Mouse (Mus musculus): ENCODE results near the gene Ppp1r10. TPM values are rescaled to one million over a fixed set of nuclear protein-coding genes. Genes with fewer than 3 reads are reported as not detected.
A peak's percentile ranks its signal among the peaks of the same experiment; 100 is the strongest.

Ppp1r10 gene
- polyA plus RNA-seq (2015; fragmentation: Nextera tagmentation; extraction: Ambion mirVana): 38.9 and 43.0 TPM in 2 replicates

GRCm38 (mm10) chr17:35916297-35917142, at the start of gene Ppp1r10, which contains the start of gene Mrps18b:
Gene Ppp1r10, plus strand, starts transcription at chr17:35916434.
Gene Mrps18b, minus strand, starts transcription at chr17:35916389.
- WGBS: under 1% methylated on average over 83 of the region's 83 CpGs
- H3K27me3 ChIP-seq (ENCODE audit: control insufficient read depth, insufficient read depth, low read depth, low read length): no peaks in the 10 kb centered on the region
- H3K4me1 ChIP-seq (ENCODE audit: control insufficient read depth, insufficient read depth, low read length): peaks cover 26% of the 10 kb centered on the region
- peak within 1 kb of the TSS; percentile 98 for H3K9ac ChIP-seq (ENCODE audit: low read depth, low read length)
- no peaks in the 10 kb centered on the region for H3K36me3 ChIP-seq (ENCODE audit: control insufficient read depth, insufficient read depth, low read length)
- peak within 1 kb of the TSS; percentile 99 for H3K27ac ChIP-seq (ENCODE audit: low read length)
- H3K4me3 ChIP-seq (ENCODE audit: low read depth, low read length): peak within 1 kb of the TSS; percentile 66
- peak within 1 kb of the TSS; percentile 93 for H3K4me2 ChIP-seq (ENCODE audit: low read length)
- ATAC-seq: peak; percentile 93
- H3K9me3 ChIP-seq (replicated peaks; ENCODE audit: control insufficient read depth, low read length, poor library complexity, severe bottlenecking): no peaks in the 10 kb centered on the region

GRCm38 (mm10) chr17:35866911-35867890, 49.0 kb upstream of the Ppp1r10 start:
- Histone ChIP-seq H3K9me3 (replicated peaks; ENCODE audit: control insufficient read depth, low read length, poor library complexity, severe bottlenecking) (no peaks in the 10 kb centered on the region; the same call in 1 of the 2 replicates), H3K36me3 (ENCODE audit: control insufficient read depth, insufficient read depth, low read length) (no peaks in the 10 kb centered on the region; the same call in 1 of the 2 replicates), H3K9ac (ENCODE audit: low read depth, low read length) (peak overlapping the region; percentile 85), H3K4me3 (ENCODE audit: low read depth, low read length) (peak overlapping the region; percentile 74), H3K27ac (ENCODE audit: low read length) (peak overlapping the region; percentile 95), H3K4me1 (ENCODE audit: control insufficient read depth, insufficient read depth, low read length) (peaks cover 49% of the 10 kb centered on the region), H3K27me3 (ENCODE audit: control insufficient read depth, insufficient read depth, low read depth, low read length) (no peaks in the 10 kb centered on the region), H3K4me2 (ENCODE audit: low read length) (peak overlapping the region; percentile 95)
- ATAC-seq: no peak; the same call in 1 of the 2 replicates
- 7% methylated on average over 26 of the region's 26 CpGs for WGBS

- Histone ChIP-seq H3K27me3 (ENCODE audit: control insufficient read depth, insufficient read depth, low read depth, low read length) (no peaks in the 10 kb centered on the region), H3K9me3 (replicated peaks; ENCODE audit: control insufficient read depth, low read length, poor library complexity, severe bottlenecking) (no peaks in the 10 kb centered on the region; the same call in 1 of the 2 replicates), H3K27ac (ENCODE audit: low read length) (peak overlapping the region; percentile 95), H3K4me2 (ENCODE audit: low read length) (peak overlapping the region; percentile 95), H3K36me3 (ENCODE audit: control insufficient read depth, insufficient read depth, low read length) (no peaks in the 10 kb centered on the region; the same call in 1 of the 2 replicates), H3K4me3 (ENCODE audit: low read depth, low read length) (peak overlapping the region; percentile 74), H3K4me1 (ENCODE audit: control insufficient read depth, insufficient read depth, low read length) (peaks cover 58% of the 10 kb centered on the region), H3K9ac (ENCODE audit: low read depth, low read length) (peak overlapping the region; percentile 85)
- 37% methylated on average over 15 of the region's 17 CpGs for WGBS
- no peak for ATAC-seq
Observed at GRCm38 (mm10) chr17:35868165-35868820, 47.9 kb upstream of the Ppp1r10 start.

GRCm38 (mm10) chr17:35868961-35869345, 47.3 kb upstream of the Ppp1r10 start:
- peak overlapping the region; percentile 85 for H3K9ac ChIP-seq (ENCODE audit: low read depth, low read length)
- H3K36me3 ChIP-seq (ENCODE audit: control insufficient read depth, insufficient read depth, low read length): no peaks in the 10 kb centered on the region; the same call in 1 of the 2 replicates
- H3K27me3 ChIP-seq (ENCODE audit: control insufficient read depth, insufficient read depth, low read depth, low read length): no peaks in the 10 kb centered on the region
- peak overlapping the region; percentile 95 for H3K4me2 ChIP-seq (ENCODE audit: low read length)
- H3K4me3 ChIP-seq (ENCODE audit: low read depth, low read length): peak overlapping the region; percentile 74
- H3K4me1 ChIP-seq (ENCODE audit: control insufficient read depth, insufficient read depth, low read length): peaks cover 58% of the 10 kb centered on the region
- no peak for ATAC-seq
- H3K9me3 ChIP-seq (replicated peaks; ENCODE audit: control insufficient read depth, low read length, poor library complexity, severe bottlenecking): no peaks in the 10 kb centered on the region; the same call in 1 of the 2 replicates
- 4% methylated on average over 7 of the region's 7 CpGs for WGBS
- peak overlapping the region; percentile 95; the same call in 1 of the 2 replicates for H3K27ac ChIP-seq (ENCODE audit: low read length)

GRCm38 (mm10) chr17:35869346-35870067, 46.7 kb upstream of the Ppp1r10 start:
- peak overlapping the region; percentile 85 for H3K9ac ChIP-seq (ENCODE audit: low read depth, low read length)
- no peaks in the 10 kb centered on the region for H3K27me3 ChIP-seq (ENCODE audit: control insufficient read depth, insufficient read depth, low read depth, low read length)
- H3K9me3 ChIP-seq (replicated peaks; ENCODE audit: control insufficient read depth, low read length, poor library complexity, severe bottlenecking): no peaks in the 10 kb centered on the region; the same call in 1 of the 2 replicates
- H3K4me1 ChIP-seq (ENCODE audit: control insufficient read depth, insufficient read depth, low read length): peaks cover 57% of the 10 kb centered on the region
- peak overlapping the region; percentile 48; the same call in 1 of the 2 replicates for H3K27ac ChIP-seq (ENCODE audit: low read length)
- ATAC-seq: no peak
- 1% methylated on average over 7 of the region's 7 CpGs for WGBS
- H3K36me3 ChIP-seq (ENCODE audit: control insufficient read depth, insufficient read depth, low read length): no peaks in the 10 kb centered on the region; the same call in 1 of the 2 replicates
- peak overlapping the region; percentile 95 for H3K4me2 ChIP-seq (ENCODE audit: low read length)
- peak overlapping the region; percentile 74 for H3K4me3 ChIP-seq (ENCODE audit: low read depth, low read length)

- Histone ChIP-seq H3K27ac (ENCODE audit: low read length) (peak overlapping the region; percentile 54; the same call in 1 of the 2 replicates), H3K9ac (ENCODE audit: low read depth, low read length) (peak overlapping the region; percentile 57), H3K4me3 (ENCODE audit: low read depth, low read length) (peak overlapping the region; percentile 74), H3K4me1 (ENCODE audit: control insufficient read depth, insufficient read depth, low read length) (peaks cover 52% of the 10 kb centered on the region), H3K36me3 (ENCODE audit: control insufficient read depth, insufficient read depth, low read length) (peaks cover 4% of the 10 kb centered on the region), H3K4me2 (ENCODE audit: low read length) (peak overlapping the region; percentile 95), H3K27me3 (ENCODE audit: control insufficient read depth, insufficient read depth, low read depth, low read length) (no peaks in the 10 kb centered on the region), H3K9me3 (replicated peaks; ENCODE audit: control insufficient read depth, low read length, poor library complexity, severe bottlenecking) (no peaks in the 10 kb centered on the region; the same call in 1 of the 2 replicates)
- 76% methylated on average over 9 of the region's 9 CpGs for WGBS
- ATAC-seq: no peak
Observed at GRCm38 (mm10) chr17:35870151-35870883, 45.9 kb upstream of the Ppp1r10 start.

- Histone ChIP-seq H3K9ac (ENCODE audit: low read depth, low read length) (peak overlapping the region; percentile 57; the same call in 1 of the 2 replicates), H3K9me3 (replicated peaks; ENCODE audit: control insufficient read depth, low read length, poor library complexity, severe bottlenecking) (no peaks in the 10 kb centered on the region; the same call in 1 of the 2 replicates), H3K4me2 (ENCODE audit: low read length) (peak overlapping the region; percentile 95), H3K27me3 (ENCODE audit: control insufficient read depth, insufficient read depth, low read depth, low read length) (no peaks in the 10 kb centered on the region), H3K4me3 (ENCODE audit: low read depth, low read length) (peak overlapping the region; percentile 74; the same call in 1 of the 2 replicates), H3K36me3 (ENCODE audit: control insufficient read depth, insufficient read depth, low read length) (peaks cover 4% of the 10 kb centered on the region), H3K4me1 (ENCODE audit: control insufficient read depth, insufficient read depth, low read length) (peaks cover 52% of the 10 kb centered on the region), H3K27ac (ENCODE audit: low read length) (0 out of 2 replicates have a peak overlapping the region, but pooled peaks have one; percentile 54)
- WGBS: 90% methylated on average over 8 of the region's 8 CpGs
- ATAC-seq: no peak
Observed at GRCm38 (mm10) chr17:35870884-35871696, 45.1 kb upstream of the Ppp1r10 start.

All from midbrain, embryonic 16.5 days (tissue).